8 mouse cellular contexts compared by ENCODE assay signal in the genomic region with DNA sequence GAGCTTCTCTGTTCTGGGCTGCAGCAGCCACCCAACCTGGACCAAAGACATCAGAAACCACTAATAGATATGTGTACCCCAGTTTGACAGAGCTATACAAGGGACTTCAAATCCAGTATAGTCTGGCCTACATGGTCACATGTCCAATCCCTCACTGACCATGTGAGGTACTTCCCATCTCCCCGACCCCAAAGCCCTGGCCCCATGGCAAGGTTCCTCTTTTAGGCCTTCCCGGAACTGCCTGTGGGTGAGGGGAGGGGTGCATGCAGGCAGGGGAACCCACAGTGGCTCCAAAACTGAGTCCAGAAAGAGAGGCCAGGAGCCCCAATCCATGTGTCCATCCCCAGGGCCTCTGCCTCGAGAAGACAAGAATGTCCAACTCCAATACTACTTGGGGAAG. TPM values are rescaled to one million over a fixed set of nuclear protein-coding genes. Genes with fewer than 3 reads are reported as not detected.
DNase-seq lines count a peak whose midpoint lies in the region; ATAC-seq and TF ChIP-seq lines count a peak whose summit lies in the region.

No protein-coding gene starts in this region.

- TF ChIP-seq CTCF in intestine, postnatal 0 days (IDR thresholded peaks at IDR 0.05; ENCODE audit: low read depth) = no peak
- no peak for TF ChIP-seq CTCF in bone marrow, adult 2 months (IDR thresholded peaks at IDR 0.05; ENCODE audit: control insufficient read depth, insufficient read depth, low read length)

- H3K9ac ChIP-seq in intestine, postnatal 0 days (ENCODE audit: low read depth, low read length) = no peak overlapping the region
- no peak overlapping the region for H3K9ac ChIP-seq in intestine, embryonic 16.5 days (ENCODE audit: low read depth, low read length)
- H3K9ac ChIP-seq in heart, embryonic 16.5 days (ENCODE audit: low read length) = peak overlapping the region; percentile 28
- no peak overlapping the region for H3K9ac ChIP-seq in midbrain, embryonic 15.5 days

- no peak overlapping the region; the same call in 1 of the 2 replicates for H3K27ac ChIP-seq in intestine, postnatal 0 days (ENCODE audit: low read depth, low read length)
- H3K27ac ChIP-seq in intestine, embryonic 16.5 days (ENCODE audit: low read length) = no peak overlapping the region
- H3K27ac ChIP-seq in bone marrow, adult 2 months (ENCODE audit: control insufficient read depth, insufficient read depth, low read depth, low read length, poor library complexity) = peak overlapping the region; percentile 83
- peak overlapping the region; percentile 37 for H3K27ac ChIP-seq in heart, embryonic 16.5 days (ENCODE audit: low read length)
- H3K27ac ChIP-seq in midbrain, embryonic 15.5 days = no peak overlapping the region

- H3K4me1 ChIP-seq in intestine, postnatal 0 days (replicated peaks; ENCODE audit: control insufficient read depth, insufficient read depth, low read length) = 0 out of 2 replicates have a peak, but pooled peaks cover 2% of the 10 kb centered on the region
- peaks cover 35% of the 10 kb centered on the region for H3K4me1 ChIP-seq in intestine, embryonic 16.5 days (ENCODE audit: control insufficient read depth, insufficient read depth, low read length)
- peaks cover 13% of the 10 kb centered on the region for H3K4me1 ChIP-seq in bone marrow, adult 2 months (ENCODE audit: control insufficient read depth, insufficient read depth, low read length)
- H3K4me1 ChIP-seq in heart, embryonic 16.5 days (ENCODE audit: control insufficient read depth, insufficient read depth, low read length) = peaks cover 54% of the 10 kb centered on the region
- peaks cover 79% of the 10 kb centered on the region for H3K4me1 ChIP-seq in midbrain, embryonic 15.5 days

- no peak for DNase-seq in cerebellum, postnatal 4 days (ENCODE audit: low spot score in 2 of 2)
- DNase-seq in kidney, adult 18-20 months = no peak

- no peak overlapping the region for H3K4me2 ChIP-seq in intestine, postnatal 0 days (replicated peaks; ENCODE audit: low read depth)
- no peak overlapping the region for H3K4me2 ChIP-seq in intestine, embryonic 16.5 days (ENCODE audit: low read depth, low read length)
- no peak overlapping the region for H3K4me2 ChIP-seq in heart, embryonic 16.5 days (ENCODE audit: low read depth, low read length)
- no peak overlapping the region for H3K4me2 ChIP-seq in midbrain, embryonic 15.5 days

- no peaks in the 10 kb centered on the region for H3K27me3 ChIP-seq in intestine, postnatal 0 days (replicated peaks; ENCODE audit: control insufficient read depth, insufficient read depth, low read length)
- no peaks in the 10 kb centered on the region for H3K27me3 ChIP-seq in intestine, embryonic 16.5 days (replicated peaks; ENCODE audit: control insufficient read depth, insufficient read depth, low read length)
- no peaks in the 10 kb centered on the region for H3K27me3 ChIP-seq in heart, embryonic 16.5 days (ENCODE audit: control insufficient read depth, insufficient read depth, low read length)
- H3K27me3 ChIP-seq in midbrain, embryonic 15.5 days (replicated peaks) = no peaks in the 10 kb centered on the region

- 61% methylated on average over 3 of the region's 3 CpGs for WGBS in intestine, postnatal 0 days
- 72% methylated on average over 3 of the region's 3 CpGs for WGBS in intestine, embryonic 16.5 days
- WGBS in bone marrow, adult 2 months = 12% methylated on average over 3 of the region's 3 CpGs
- WGBS in heart, embryonic 16.5 days = 53% methylated on average over 3 of the region's 3 CpGs
- WGBS in midbrain, embryonic 15.5 days = 54% methylated on average over 3 of the region's 3 CpGs

- H3K36me3 ChIP-seq in intestine, postnatal 0 days (ENCODE audit: control insufficient read depth, insufficient read depth) = peaks cover 14% of the 10 kb centered on the region; the same call in 1 of the 2 replicates
- 0 out of 2 replicates have a peak, but pooled peaks cover 2% of the 10 kb centered on the region for H3K36me3 ChIP-seq in intestine, embryonic 16.5 days (ENCODE audit: control insufficient read depth, insufficient read depth, low read length)
- peaks cover 5% of the 10 kb centered on the region for H3K36me3 ChIP-seq in heart, embryonic 16.5 days (ENCODE audit: control insufficient read depth, insufficient read depth)
- no peaks in the 10 kb centered on the region; the same call in 1 of the 2 replicates for H3K36me3 ChIP-seq in midbrain, embryonic 15.5 days (replicated peaks)

- 0 out of 2 replicates have a peak, but pooled peaks have one; percentile 7 for ATAC-seq in intestine, postnatal 0 days
- ATAC-seq in intestine, embryonic 16.5 days = no peak
- no peak for ATAC-seq in heart, embryonic 16.5 days (replicated peaks; ENCODE audit: extremely low read depth, insufficient read depth, low FRiP score)
- peak; percentile 96 for ATAC-seq in megakaryocyte, adult 5-6 weeks (ENCODE audit: poor library complexity, severe bottlenecking)
- no peak for ATAC-seq in midbrain, embryonic 15.5 days (replicated peaks)

- TF ChIP-seq POLR2A in bone marrow, adult 2 months (IDR thresholded peaks at IDR 0.05; ENCODE audit: borderline replicate concordance, control insufficient read depth, low read depth, low read length) = no peak

- H3K9me3 ChIP-seq in intestine, postnatal 0 days (ENCODE audit: control insufficient read depth) = no peaks in the 10 kb centered on the region
- H3K9me3 ChIP-seq in intestine, embryonic 16.5 days (ENCODE audit: control insufficient read depth, low read length) = no peaks in the 10 kb centered on the region
- no peaks in the 10 kb centered on the region for H3K9me3 ChIP-seq in heart, embryonic 16.5 days (replicated peaks; ENCODE audit: control insufficient read depth, low read length)
- no peaks in the 10 kb centered on the region for H3K9me3 ChIP-seq in midbrain, embryonic 15.5 days

- H3K4me3 ChIP-seq in intestine, postnatal 0 days (ENCODE audit: low read depth, low read length) = no peak overlapping the region
- no peak overlapping the region for H3K4me3 ChIP-seq in intestine, embryonic 16.5 days (ENCODE audit: low read length)
- H3K4me3 ChIP-seq in bone marrow, adult 2 months (replicated peaks; ENCODE audit: control insufficient read depth, low read depth, low read length) = no peak overlapping the region
- no peak overlapping the region for H3K4me3 ChIP-seq in heart, embryonic 16.5 days (ENCODE audit: low read length)
- H3K4me3 ChIP-seq in midbrain, embryonic 15.5 days = no peak overlapping the region

RNA-seq across cellular contexts. Expression of gene Ttyh3, which starts 6.8 kb away (rescaled TPM):
- 21.4 and 23.6 TPM in 2 replicates for polyA plus RNA-seq in intestine, postnatal 0 days (2015; fragmentation: Nextera tagmentation; extraction: Ambion mirVana)
- polyA plus RNA-seq in intestine, embryonic 16.5 days (2015; fragmentation: Nextera tagmentation; extraction: Ambion mirVana) = 17.0 and 24.3 TPM in 2 replicates
- polyA plus RNA-seq in bone marrow, adult 2 months (2011; ENCODE audit: insufficient read depth, insufficient read length, low replicate concordance, missing spikeins) = 20.1 and 34.8 TPM in 2 replicates
- polyA plus RNA-seq in heart, embryonic 16.5 days (2015; fragmentation: Nextera tagmentation; extraction: Ambion mirVana) = 16.3 and 17.9 TPM in 2 replicates
- total RNA-seq in megakaryocyte, adult 5-6 weeks (2015) = 42.4 and 46.0 TPM in 2 replicates
- 8.0 and 11.6 TPM in 2 replicates for total RNA-seq in megakaryocyte, adult 5-6 weeks (2017)
- polyA plus RNA-seq in midbrain, embryonic 15.5 days (2015; fragmentation: Nextera tagmentation; extraction: Ambion mirVana) = 80.3 and 84.2 TPM in 2 replicates

RNA-seq across cellular contexts. Expression of gene Lfng, which starts 35.0 kb away (rescaled TPM):
- polyA plus RNA-seq in intestine, postnatal 0 days (2015; fragmentation: Nextera tagmentation; extraction: Ambion mirVana) = 7.1 and 7.3 TPM in 2 replicates
- polyA plus RNA-seq in intestine, embryonic 16.5 days (2015; fragmentation: Nextera tagmentation; extraction: Ambion mirVana) = 11.9 and 13.4 TPM in 2 replicates
- 25.9 and 26.5 TPM in 2 replicates for polyA plus RNA-seq in bone marrow, adult 2 months (2011; ENCODE audit: insufficient read depth, insufficient read length, low replicate concordance, missing spikeins)
- 6.2 and 7.7 TPM in 2 replicates for polyA plus RNA-seq in heart, embryonic 16.5 days (2015; fragmentation: Nextera tagmentation; extraction: Ambion mirVana)
- 21.3 and 23.2 TPM in 2 replicates for total RNA-seq in megakaryocyte, adult 5-6 weeks (2015)
- 48.0 and 54.2 TPM in 2 replicates for total RNA-seq in megakaryocyte, adult 5-6 weeks (2017)
- polyA plus RNA-seq in midbrain, embryonic 15.5 days (2015; fragmentation: Nextera tagmentation; extraction: Ambion mirVana) = 20.4 and 21.8 TPM in 2 replicates

Comparison
In these comparisons a context has a peak if more than half of its experiments do, and no peak if none do; other contexts are left out.
1. ATAC-seq: peak in intestine, postnatal 0 days (single experiment) and megakaryocyte, adult 5-6 weeks (single experiment); none in intestine, embryonic 16.5 days (single experiment), heart, embryonic 16.5 days (single experiment) and midbrain, embryonic 15.5 days (single experiment).
2. H3K27ac ChIP-seq: peak in bone marrow, adult 2 months (single experiment) and heart, embryonic 16.5 days (single experiment); none in intestine, postnatal 0 days (single experiment), intestine, embryonic 16.5 days (single experiment) and midbrain, embryonic 15.5 days (single experiment).